Mouse (Mus musculus) forebrain, postnatal 0 days (tissue): Measurements from ENCODE around the gene Fam135a. TPM values are rescaled to one million over a fixed set of nuclear protein-coding genes. Genes with fewer than 3 reads are reported as not detected.

Experiments
- ATAC-seq: fragments of 200-750 bp; cut with Nextera tagmentation; 2 replicates; pipeline ENCODE4 v1.8.0; 2017; ENCODE audit warnings: mild to moderate bottlenecking, moderate library complexity
- DNase-seq: peaks from one replicate; pipeline ENCODE4 v3.0.0-alpha.2; 2015
- H3K27ac ChIP-seq: fragments of 300-500 bp; sonication (generic); 2 replicates; pipeline ENCODE4 v1.5.1; 2014; ENCODE audit warnings: low read depth, mild to moderate bottlenecking, antibody characterized with exemption, low read length, moderate library complexity, mixed read lengths
- H3K27me3 ChIP-seq: fragments of 300-500 bp; sonication (generic); 2 replicates; pipeline ENCODE4 v1.6.1; 2014; ENCODE audit warnings: mild to moderate bottlenecking, low read length, mixed read lengths; ENCODE audit not compliant: insufficient read depth
- H3K36me3 ChIP-seq: fragments of 300-500 bp; sonication (generic); 2 replicates; pipeline ENCODE4 v1.6.1; 2014; ENCODE audit warnings: mild to moderate bottlenecking, moderate library complexity; ENCODE audit not compliant: insufficient read depth
- H3K4me1 ChIP-seq: fragments of 300-500 bp; sonication (generic); 2 replicates; pipeline ENCODE4 v1.6.1; 2014; ENCODE audit warnings: antibody characterized with exemption; ENCODE audit not compliant: insufficient read depth
- H3K4me2 ChIP-seq: fragments of 300-500 bp; sonication (generic); 2 replicates; pipeline ENCODE4 v1.6.1; 2014; ENCODE audit warnings: low read depth, mild to moderate bottlenecking, moderate library complexity
- H3K4me3 ChIP-seq: fragments of 300-500 bp; sonication (generic); 2 replicates; pipeline ENCODE4 v1.5.1; 2014; ENCODE audit warnings: low read depth, low read length, mixed read lengths
- H3K9ac ChIP-seq: fragments of 300-500 bp; sonication (generic); 2 replicates; pipeline ENCODE4 v1.6.1; 2014; ENCODE audit warnings: mild to moderate bottlenecking
- H3K9me3 ChIP-seq: fragments of 300-500 bp; sonication (generic); 2 replicates; pipeline ENCODE4 v1.6.1; 2016; ENCODE audit warnings: low read length
- CTCF ChIP-seq: sonication (generic); IDR thresholded peaks from 2 replicates; pipeline ENCODE4 v1.5.1; 2016; ENCODE audit warnings: antibody characterized with exemption, control low read depth, low read depth
- WGBS: fragments of 180-500 bp; shearing (Covaris S2); extraction: QIAGEN DNeasy Blood & Tissue Kit; methylation state at CpG from one replicate; pipeline ENCODE4 v1.1.7; 2014; 5-methylcytosine and 5-hydroxymethylcytosine counted together
- polyA plus RNA-seq: library from polyadenylated mRNA; unstranded; fragments of >200 nt; fragmentation: Nextera tagmentation; extraction: Ambion mirVana; gene quantifications from 2 replicates; pipeline ENCODE4 v1.2.1, GENCODE M21; 2015
- total RNA-seq: library from RNA; depleted of rRNA; stranded (reverse); fragments of >200 nt; gene quantifications from 2 replicates; pipeline ENCODE4 v1.2.3, GENCODE M21; 2014

Fam135a gene
- total and polyA plus RNA-seq, 2 experiments from 2014 or later: 19.3 to 45.4 TPM

GRCm38 (mm10) chr1:24124610-24125009, 24.5 kb upstream of the Fam135a start:
- 73% methylated on average over 3 of the region's 3 CpGs for WGBS
- Histone ChIP-seq H3K27me3 (no peaks in the 10 kb centered on the region), H3K36me3 (no peaks in the 10 kb centered on the region), H3K4me2 (no peak overlapping the region), H3K9ac (no peak overlapping the region), H3K4me1 (no peaks in the 10 kb centered on the region), H3K9me3 (no peaks in the 10 kb centered on the region), H3K27ac (no peak overlapping the region), H3K4me3 (no peak overlapping the region)
- TF ChIP-seq CTCF: no peak
- ATAC-seq (no peak), DNase-seq (no peak)

- TF ChIP-seq CTCF: no peak
- DNase-seq: peak; percentile 57
- Histone ChIP-seq H3K9me3 (no peaks in the 10 kb centered on the region), H3K27ac (no peak overlapping the region), H3K4me1 (no peaks in the 10 kb centered on the region), H3K4me2 (no peak overlapping the region), H3K4me3 (no peak overlapping the region), H3K9ac (no peak overlapping the region), H3K27me3 (no peaks in the 10 kb centered on the region), H3K36me3 (no peaks in the 10 kb centered on the region)
- 73% methylated on average over 1 of the region's 1 CpGs for WGBS
- ATAC-seq: peak; percentile 93
Measured at GRCm38 (mm10) chr1:24122582-24122981, 22.4 kb upstream of the Fam135a start.

- H3K9ac ChIP-seq: no peak overlapping the region
- no peak for ATAC-seq
- no peaks in the 10 kb centered on the region for H3K4me1 ChIP-seq
- no peaks in the 10 kb centered on the region for H3K9me3 ChIP-seq
- 55% methylated on average over 10 of the region's 10 CpGs for WGBS
- H3K27me3 ChIP-seq: no peaks in the 10 kb centered on the region
- no peaks in the 10 kb centered on the region for H3K36me3 ChIP-seq
- no peak for DNase-seq
- no peak overlapping the region for H3K4me3 ChIP-seq
- H3K27ac ChIP-seq: no peak overlapping the region
- no peak for TF ChIP-seq CTCF
- H3K4me2 ChIP-seq: no peak overlapping the region
Measured at GRCm38 (mm10) chr1:24107971-24108773, 8.0 kb upstream of the Fam135a start.

- Histone ChIP-seq H3K9ac (no peak overlapping the region), H3K9me3 (no peaks in the 10 kb centered on the region), H3K4me1 (no peaks in the 10 kb centered on the region), H3K4me3 (no peak overlapping the region), H3K27ac (no peak overlapping the region), H3K4me2 (no peak overlapping the region), H3K36me3 (no peaks in the 10 kb centered on the region), H3K27me3 (no peaks in the 10 kb centered on the region)
- WGBS: 49% methylated on average over 11 of the region's 11 CpGs
- no peak for TF ChIP-seq CTCF
- DNase-seq (no peak), ATAC-seq (peak; percentile 47; the same call in 1 of the 2 replicates)
Measured at GRCm38 (mm10) chr1:24107378-24107777, 7.2 kb upstream of the Fam135a start.

GRCm38 (mm10) chr1:24102579-24103149, 2.5 kb upstream of the Fam135a start:
- no peak overlapping the region for H3K4me3 ChIP-seq
- H3K9ac ChIP-seq: no peak overlapping the region
- no peak overlapping the region for H3K27ac ChIP-seq
- no peaks in the 10 kb centered on the region for H3K36me3 ChIP-seq
- peaks cover 9% of the 10 kb centered on the region; the same call in 1 of the 2 replicates for H3K4me1 ChIP-seq
- ATAC-seq (no peak), DNase-seq (no peak)
- no peaks in the 10 kb centered on the region for H3K27me3 ChIP-seq
- TF ChIP-seq CTCF: no peak
- WGBS: 81% methylated on average over 10 of the region's 10 CpGs
- H3K9me3 ChIP-seq: no peaks in the 10 kb centered on the region
- H3K4me2 ChIP-seq: no peak overlapping the region

DNA sequence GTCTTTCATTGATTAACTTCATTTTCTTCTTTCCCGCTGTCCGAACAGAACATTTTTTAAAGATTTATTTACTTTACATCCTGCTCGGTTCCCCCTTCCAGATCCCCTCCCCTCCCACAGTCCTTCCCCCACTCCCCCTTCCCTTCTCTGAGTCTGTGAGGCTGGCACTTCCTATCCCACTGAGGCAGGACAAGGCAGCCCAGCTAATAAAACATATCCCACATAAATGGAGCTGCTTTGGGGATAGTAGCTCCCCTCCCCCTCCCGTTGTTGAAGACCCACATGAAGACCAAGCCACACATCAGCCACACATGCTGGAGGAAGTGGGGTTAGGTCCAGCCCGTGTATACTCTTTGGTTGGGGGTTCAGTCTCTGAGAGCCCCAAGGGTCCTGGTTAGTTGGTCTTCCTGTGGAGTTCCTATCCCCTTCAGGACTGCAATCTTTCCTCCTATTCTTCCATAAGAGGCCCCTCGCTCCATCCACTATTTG, 773 bp upstream of the Fam135a start:
- Histone ChIP-seq H3K4me3 (peak overlapping the region; percentile 81), H3K27ac (peak overlapping the region; percentile 82), H3K4me1 (peaks cover 9% of the 10 kb centered on the region; the same call in 1 of the 2 replicates), H3K9ac (peak overlapping the region; percentile 92), H3K4me2 (peak overlapping the region; percentile 79), H3K27me3 (no peaks in the 10 kb centered on the region), H3K9me3 (no peaks in the 10 kb centered on the region), H3K36me3 (no peaks in the 10 kb centered on the region)
- ATAC-seq (no peak), DNase-seq (no peak)
- WGBS: 55% methylated on average over 6 of the region's 6 CpGs
- TF ChIP-seq CTCF: no peak

- ATAC-seq: no peak; the same call in 1 of the 2 replicates
- 2% methylated on average over 44 of the region's 44 CpGs for WGBS
Measured at GRCm38 (mm10) chr1:24099541-24099925, 608 bp downstream of the Fam135a start.

More at GRCm38 (mm10) chr1:24099541-24099925, 608 bp downstream of the Fam135a start:
- peak overlapping the region; percentile 79 for H3K4me2 ChIP-seq
- no peak for TF ChIP-seq CTCF
- H3K27me3 ChIP-seq: no peaks in the 10 kb centered on the region
- DNase-seq: peak; percentile 37
- peak overlapping the region; percentile 81 for H3K4me3 ChIP-seq
- H3K4me1 ChIP-seq: peaks cover 9% of the 10 kb centered on the region; the same call in 1 of the 2 replicates
- H3K36me3 ChIP-seq: no peaks in the 10 kb centered on the region
- H3K9ac ChIP-seq: peak overlapping the region; percentile 92
- H3K27ac ChIP-seq: peak overlapping the region; percentile 82
- H3K9me3 ChIP-seq: no peaks in the 10 kb centered on the region
